Mouse (Mus musculus) embryonic facial prominence, embryonic 14.5 days (tissue): ENCODE data around the gene Hist3h2ba. TPM values are rescaled to one million over a fixed set of nuclear protein-coding genes. Genes with fewer than 3 reads are reported as not detected.

Source experiments
- ATAC-seq: fragments of 200-750 bp; cut with Nextera tagmentation; 2 replicates; pipeline ENCODE4 v1.8.0; 2017; ENCODE audit warnings: low read depth, moderate number of reproducible peaks, moderate TSS enrichment
- DNase-seq: peaks from one replicate; pipeline ENCODE4 v3.0.0-alpha.2; 2015; ENCODE audit warnings: low spot score
- H3K27ac ChIP-seq: fragments of 300-500 bp; sonication (generic); replicated peaks from 2 replicates; pipeline ENCODE4 v1.5.1; 2014; ENCODE audit warnings: low read depth, mild to moderate bottlenecking, low read length, moderate library complexity
- H3K27me3 ChIP-seq: fragments of 300-500 bp; sonication (generic); replicated peaks from 2 replicates; pipeline ENCODE4 v1.6.1; 2014; ENCODE audit warnings: low read length; ENCODE audit not compliant: control insufficient read depth, insufficient read depth
- H3K36me3 ChIP-seq: fragments of 300-500 bp; sonication (generic); 2 replicates; pipeline ENCODE4 v1.6.1; 2014; ENCODE audit warnings: low read length, mixed read lengths; ENCODE audit not compliant: control insufficient read depth, insufficient read depth
- H3K4me1 ChIP-seq: fragments of 300-500 bp; sonication (generic); 2 replicates; pipeline ENCODE4 v1.6.1; 2014; ENCODE audit warnings: antibody characterized with exemption, low read length; ENCODE audit not compliant: control insufficient read depth, insufficient read depth
- H3K4me2 ChIP-seq: fragments of 300-500 bp; sonication (generic); 2 replicates; pipeline ENCODE4 v1.6.1; 2014; ENCODE audit warnings: low read depth, mild to moderate bottlenecking, low read length, moderate library complexity, mixed read lengths
- H3K4me3 ChIP-seq: fragments of 300-500 bp; sonication (generic); 2 replicates; pipeline ENCODE4 v1.5.1; 2014; ENCODE audit warnings: low read depth, mild to moderate bottlenecking, low read length
- H3K9ac ChIP-seq: fragments of 300-500 bp; sonication (generic); 2 replicates; pipeline ENCODE4 v1.6.1; 2014; ENCODE audit warnings: low read depth, mild to moderate bottlenecking, low read length, moderate library complexity, mixed read lengths
- H3K9me3 ChIP-seq: fragments of 300-500 bp; sonication (generic); 2 replicates; pipeline ENCODE4 v1.6.1; 2016; ENCODE audit warnings: low read length; ENCODE audit not compliant: control insufficient read depth
- WGBS: fragments of 180-500 bp; shearing (Covaris S2); extraction: QIAGEN DNeasy Blood & Tissue Kit; methylation state at CpG from one replicate; pipeline ENCODE4 v1.1.7; 2014; 5-methylcytosine and 5-hydroxymethylcytosine counted together
- polyA plus RNA-seq: library from polyadenylated mRNA; unstranded; fragments of >200 nt; fragmentation: Nextera tagmentation; extraction: Ambion mirVana; gene quantifications from 2 replicates; pipeline ENCODE4 v1.2.1, GENCODE M21; 2014

Gene Hist3h2ba
- polyA plus RNA-seq, 1 experiment from 2014 or later = 14.9 TPM

GRCm38 (mm10) chr11:58916879-58917744, 31.6 kb upstream of the Hist3h2ba start:
- WGBS = 48% methylated on average over 14 of the region's 14 CpGs
- H3K4me3 ChIP-seq = no peak overlapping the region
- peak; percentile 38 for DNase-seq
- no peaks in the 10 kb centered on the region; the same call in 1 of the 2 replicates for H3K27me3 ChIP-seq
- H3K36me3 ChIP-seq = no peaks in the 10 kb centered on the region
- H3K4me1 ChIP-seq = no peaks in the 10 kb centered on the region
- H3K9ac ChIP-seq = no peak overlapping the region
- H3K4me2 ChIP-seq = no peak overlapping the region
- H3K27ac ChIP-seq = no peak overlapping the region
- no peaks in the 10 kb centered on the region for H3K9me3 ChIP-seq
- no peak for ATAC-seq

DNA sequence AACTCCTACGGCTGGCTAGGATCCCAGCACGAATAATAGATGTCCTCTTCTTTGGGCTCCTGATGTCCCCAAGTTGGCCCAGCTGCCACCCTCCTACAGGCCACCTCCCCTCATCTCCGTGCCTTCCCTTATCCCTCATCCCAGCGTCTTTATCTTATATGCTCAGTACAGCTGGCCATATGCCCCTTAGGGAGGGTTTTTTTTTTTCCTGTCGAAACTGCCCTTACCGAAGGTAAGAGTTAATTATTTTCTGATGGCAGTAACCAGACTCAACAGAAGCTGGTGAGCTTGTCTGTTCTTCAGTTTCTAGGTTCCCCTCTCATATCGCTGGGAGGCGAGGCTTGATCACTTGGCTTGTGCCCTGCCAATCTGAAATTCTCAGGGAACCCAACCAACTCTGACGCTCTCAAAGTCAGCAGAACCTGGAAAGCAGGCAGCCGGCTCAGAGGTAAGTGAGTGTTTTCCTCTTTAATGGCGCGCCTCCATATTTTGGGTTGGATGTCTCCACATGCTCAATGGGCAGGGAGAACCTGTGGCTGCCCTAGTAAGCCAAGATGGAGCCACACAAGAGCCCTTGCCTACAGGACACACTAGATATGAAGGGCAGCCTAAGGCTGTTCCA, 30.9 kb upstream of the Hist3h2ba start, which contains the start of gene Btnl10:
Btnl10 (plus strand) TSS at position 164 of the 622 bp plus-strand sequence.
- no peak within 1 kb of the TSS for H3K4me2 ChIP-seq
- ATAC-seq (no peak), DNase-seq (no peak)
- WGBS = 73% methylated on average over 12 of the region's 12 CpGs
- H3K9me3 ChIP-seq = no peaks in the 10 kb centered on the region
- no peak within 1 kb of the TSS for H3K4me3 ChIP-seq
- no peaks in the 10 kb centered on the region for H3K36me3 ChIP-seq
- no peaks in the 10 kb centered on the region; the same call in 1 of the 2 replicates for H3K27me3 ChIP-seq
- H3K27ac ChIP-seq = no peak within 1 kb of the TSS
- no peak within 1 kb of the TSS for H3K9ac ChIP-seq
- H3K4me1 ChIP-seq = no peaks in the 10 kb centered on the region

DNA sequence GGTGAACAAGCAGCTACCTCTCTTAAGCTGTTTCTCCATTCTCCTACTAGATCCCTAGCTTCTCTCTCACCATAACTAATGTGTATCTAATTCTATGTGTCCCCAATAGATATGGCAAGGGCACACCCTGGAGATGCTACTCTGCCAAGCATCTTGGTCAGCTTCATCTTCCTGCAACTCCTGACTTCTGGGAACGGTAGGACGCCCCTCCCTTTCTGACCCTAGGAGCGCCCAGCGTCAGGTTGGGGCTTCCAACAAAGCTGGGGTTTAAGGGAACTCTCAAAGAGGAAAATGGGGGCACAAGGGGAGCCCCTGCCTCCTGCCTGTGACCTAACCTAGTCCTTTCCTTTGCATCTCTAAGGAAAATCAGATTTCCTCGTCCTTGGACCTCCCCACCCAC, 30.0 kb upstream of the Hist3h2ba start:
- no peaks in the 10 kb centered on the region for H3K9me3 ChIP-seq
- 71% methylated on average over 5 of the region's 5 CpGs for WGBS
- no peak for ATAC-seq

DNA sequence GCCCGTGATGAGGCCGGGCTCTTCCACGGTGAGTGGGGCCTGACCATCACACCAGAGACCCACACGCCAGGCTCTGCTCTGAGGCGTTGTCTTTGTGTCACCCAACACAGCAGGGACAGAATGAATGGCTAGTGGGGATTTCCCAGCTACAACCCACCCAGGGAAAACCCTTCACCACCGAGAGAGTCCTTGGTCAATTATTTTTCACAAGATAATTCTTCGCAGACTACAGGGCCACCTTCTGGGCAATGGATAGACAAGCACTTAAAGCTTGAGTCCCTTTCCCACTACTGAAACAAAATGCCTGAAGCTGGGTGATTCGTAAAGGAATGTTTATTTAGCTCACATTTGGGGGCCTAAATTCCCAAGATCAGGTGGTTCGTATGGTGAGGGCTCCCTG, 26.3 kb upstream of the Hist3h2ba start:
- Histone ChIP-seq H3K9ac (no peak overlapping the region), H3K4me2 (no peak overlapping the region), H3K9me3 (no peaks in the 10 kb centered on the region), H3K4me1 (no peaks in the 10 kb centered on the region), H3K36me3 (no peaks in the 10 kb centered on the region), H3K4me3 (no peak overlapping the region), H3K27me3 (no peaks in the 10 kb centered on the region), H3K27ac (no peak overlapping the region)
- no peak for DNase-seq
- 89% methylated on average over 9 of the region's 9 CpGs for WGBS
- ATAC-seq = no peak

More for the DNA sequence above, 30.0 kb upstream of the Hist3h2ba start:
- Histone ChIP-seq H3K36me3 (no peaks in the 10 kb centered on the region), H3K9ac (no peak overlapping the region), H3K27me3 (no peaks in the 10 kb centered on the region; the same call in 1 of the 2 replicates), H3K4me2 (no peak overlapping the region), H3K27ac (no peak overlapping the region), H3K4me1 (no peaks in the 10 kb centered on the region), H3K4me3 (no peak overlapping the region)
- DNase-seq = no peak

DNA sequence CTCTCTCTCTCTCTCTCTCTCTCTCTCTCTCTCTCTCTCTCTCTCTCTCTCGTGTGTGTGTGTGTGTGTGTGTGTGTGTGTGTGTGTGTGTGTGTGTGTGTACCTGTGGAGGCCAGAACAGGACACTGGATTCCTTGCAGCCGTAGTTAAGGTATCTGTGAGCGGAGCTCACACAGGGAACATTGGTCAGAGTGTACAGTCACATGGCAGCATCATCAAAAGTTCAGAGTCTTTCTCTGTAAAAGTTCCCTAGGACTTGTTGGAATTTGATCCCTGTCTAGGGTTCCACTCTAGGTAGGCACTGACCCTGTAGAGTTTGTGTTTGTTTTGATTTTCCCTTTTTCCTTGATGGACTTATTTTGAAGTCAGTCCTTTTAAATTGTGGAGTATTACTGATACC, 22.1 kb upstream of the Hist3h2ba start:
- no peak overlapping the region for H3K4me3 ChIP-seq
- no peaks in the 10 kb centered on the region for H3K4me1 ChIP-seq
- no peak overlapping the region for H3K9ac ChIP-seq
- no peaks in the 10 kb centered on the region for H3K9me3 ChIP-seq
- DNase-seq (no peak), ATAC-seq (no peak)
- H3K4me2 ChIP-seq = no peak overlapping the region
- H3K27me3 ChIP-seq = no peaks in the 10 kb centered on the region
- WGBS = 60% methylated on average over 2 of the region's 3 CpGs
- H3K36me3 ChIP-seq = peaks cover 7% of the 10 kb centered on the region
- H3K27ac ChIP-seq = no peak overlapping the region

DNA sequence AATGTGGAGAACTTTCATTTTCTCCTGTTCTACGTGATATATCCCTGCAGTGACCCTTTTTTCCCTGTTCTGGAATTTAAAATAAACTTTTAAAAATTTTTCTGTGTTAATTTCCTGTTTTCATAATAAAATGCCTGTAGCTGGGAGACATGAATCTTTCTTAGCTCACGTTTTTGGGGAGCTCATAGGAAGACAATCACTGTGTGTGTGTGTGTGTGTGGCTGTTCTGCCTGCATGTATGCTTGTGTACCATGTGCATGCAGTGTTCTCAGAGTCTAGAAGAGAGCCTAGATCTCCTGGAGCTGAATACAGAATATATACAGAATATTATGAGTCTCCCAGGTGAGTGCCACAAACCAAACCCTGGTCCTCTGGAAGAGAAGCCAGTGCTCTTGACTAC, 21.7 kb upstream of the Hist3h2ba start:
- no peaks in the 10 kb centered on the region for H3K27me3 ChIP-seq
- H3K36me3 ChIP-seq = peaks cover 11% of the 10 kb centered on the region
- DNase-seq (no peak), ATAC-seq (no peak)
- H3K4me2 ChIP-seq = no peak overlapping the region
- H3K4me1 ChIP-seq = no peaks in the 10 kb centered on the region
- no peak overlapping the region for H3K9ac ChIP-seq
- H3K27ac ChIP-seq = no peak overlapping the region
- H3K9me3 ChIP-seq = no peaks in the 10 kb centered on the region
- WGBS = 59% methylated on average over 2 of the region's 2 CpGs
- no peak overlapping the region for H3K4me3 ChIP-seq

GRCm38 (mm10) chr11:58927790-58928651, 20.7 kb upstream of the Hist3h2ba start:
- H3K4me3 ChIP-seq = peak overlapping the region; percentile 16; the same call in 1 of the 2 replicates
- no peak overlapping the region for H3K9ac ChIP-seq
- no peaks in the 10 kb centered on the region for H3K27me3 ChIP-seq
- no peak overlapping the region for H3K27ac ChIP-seq
- peaks cover 21% of the 10 kb centered on the region for H3K36me3 ChIP-seq
- H3K9me3 ChIP-seq = no peaks in the 10 kb centered on the region
- 35% methylated on average over 20 of the region's 20 CpGs for WGBS
- no peaks in the 10 kb centered on the region for H3K4me1 ChIP-seq
- peak; percentile 64 for ATAC-seq
- DNase-seq = peak; percentile 60
- H3K4me2 ChIP-seq = peak overlapping the region; percentile 37

DNA sequence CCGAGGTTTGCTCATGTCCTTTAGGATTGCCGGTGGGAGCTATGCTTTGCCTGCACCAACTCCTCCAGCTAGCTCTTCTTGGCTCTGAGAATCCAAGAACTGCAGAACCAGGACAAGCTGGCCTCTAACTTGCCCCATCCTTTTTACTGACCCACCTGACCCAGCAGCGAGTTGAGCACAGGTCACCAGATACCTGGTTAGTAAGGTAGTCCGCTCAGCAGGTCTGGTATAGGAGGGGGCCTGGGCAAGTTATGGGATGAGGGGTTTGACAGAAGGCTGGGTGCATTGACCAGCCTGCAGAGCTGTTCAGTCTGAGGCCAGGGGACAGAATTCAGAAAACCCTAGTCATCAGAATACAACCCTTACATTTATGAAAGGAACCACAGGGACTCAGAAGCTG, 19.7 kb upstream of the Hist3h2ba start:
- Histone ChIP-seq H3K9me3 (no peaks in the 10 kb centered on the region), H3K9ac (no peak overlapping the region), H3K27ac (no peak overlapping the region), H3K27me3 (no peaks in the 10 kb centered on the region), H3K4me2 (no peak overlapping the region), H3K4me3 (no peak overlapping the region), H3K36me3 (peaks cover 31% of the 10 kb centered on the region), H3K4me1 (no peaks in the 10 kb centered on the region)
- 60% methylated on average over 4 of the region's 4 CpGs for WGBS
- DNase-seq (no peak), ATAC-seq (no peak)
